In the genomic region with DNA sequence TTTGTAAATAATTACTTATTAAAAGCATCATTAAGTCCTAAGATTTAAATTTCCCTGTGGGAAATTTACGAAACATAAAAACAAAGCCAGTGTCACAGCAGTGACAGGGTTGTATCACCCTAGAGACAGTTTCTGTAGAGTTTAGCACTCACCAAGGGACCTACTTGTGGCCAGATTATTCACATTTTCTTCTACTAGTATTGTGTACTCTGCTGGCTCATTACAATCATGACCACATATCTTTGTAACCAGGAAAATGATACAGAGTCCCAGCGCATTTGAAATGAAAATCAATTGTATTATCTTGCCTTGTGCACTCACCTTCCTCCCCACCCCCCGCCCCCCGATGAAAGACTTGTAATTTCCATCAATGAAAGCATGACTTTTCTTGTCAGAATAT, we compare ENCODE assay signal across 15 mouse cellular contexts.
"Had no signal": no experiment of that assay in that cellular context is flagged by ENCODE, and none has a peak within 500 bp of the region (broad histone marks: within the 10 kb centered on the region; RNA-seq: fewer than 3 reads in every experiment).

No protein-coding gene starts in this region.

- H3K9me3 ChIP-seq: limb, embryonic 15.5 days; liver, embryonic 13.5 days; lung, embryonic 15.5 days; megakaryocyte, embryonic 14.5 days; neural tube, embryonic 15.5 days had no signal

- DNase-seq: kidney, adult 2 months; kidney, postnatal 25 days; layer of hippocampus, postnatal 36 days; liver, embryonic 13.5 days; liver, postnatal 0 days; lung, postnatal 14 days; right cerebral cortex, adult 18-20 months; right cerebral cortex, postnatal 25 days; thymus, postnatal 36 days had no signal

- H3K4me2 ChIP-seq: limb, embryonic 15.5 days; liver, embryonic 13.5 days; lung, embryonic 15.5 days had no signal

- H3K9ac ChIP-seq: limb, embryonic 15.5 days; liver, embryonic 13.5 days; liver, postnatal 0 days; lung, embryonic 15.5 days; neural tube, embryonic 15.5 days had no signal

- ATAC-seq: liver, postnatal 0 days had no signal

- H3K4me1 ChIP-seq: limb, embryonic 15.5 days; liver, embryonic 13.5 days; lung, embryonic 15.5 days; megakaryocyte, embryonic 14.5 days had no signal

- H3K27ac ChIP-seq: limb, embryonic 15.5 days; liver, embryonic 13.5 days; lung, embryonic 15.5 days; macrophage; neural tube, embryonic 15.5 days had no signal

- H3K27me3 ChIP-seq: limb, embryonic 15.5 days; liver, embryonic 13.5 days; lung, embryonic 15.5 days; megakaryocyte, embryonic 14.5 days; neural tube, embryonic 15.5 days had no signal

- H3K36me3 ChIP-seq: limb, embryonic 15.5 days; liver, embryonic 13.5 days; lung, embryonic 15.5 days; neural tube, embryonic 15.5 days had no signal

- H3K4me3 ChIP-seq: limb, embryonic 15.5 days; liver, embryonic 13.5 days; lung, embryonic 15.5 days; megakaryocyte, embryonic 14.5 days; myocyte; neural tube, embryonic 15.5 days had no signal
